Mouse (Mus musculus): Measurements from ENCODE around the gene Cd200r2. TPM values are rescaled to one million over a fixed set of nuclear protein-coding genes. Genes with fewer than 3 reads are reported as not detected.

The Cd200r2 gene
- polyA plus RNA-seq, 1 experiment from 2014 or later = 0.06 TPM

Other genes starting within 250 kb of the Cd200r2 start
- gene Nepro, start 142.8 kb upstream of the Cd200r2 start, polyA plus RNA-seq (2015; fragmentation: Nextera tagmentation; extraction: Ambion mirVana) = 2.0 and 2.5 TPM in 2 replicates
- 15.3 and 16.4 TPM in 2 replicates for gene Gtpbp8, start 120.7 kb upstream of the Cd200r2 start, polyA plus RNA-seq (2015; fragmentation: Nextera tagmentation; extraction: Ambion mirVana)
- gene Cd200r1, start 101.4 kb upstream of the Cd200r2 start, polyA plus RNA-seq (2015; fragmentation: Nextera tagmentation; extraction: Ambion mirVana) = 3.6 and 3.8 TPM in 2 replicates
- gene Cd200r4, start 55.4 kb upstream of the Cd200r2 start, polyA plus RNA-seq (2015; fragmentation: Nextera tagmentation; extraction: Ambion mirVana) = 0.30 and 0.35 TPM in 2 replicates
- gene Cd200r3, start 76.6 kb downstream of the Cd200r2 start, polyA plus RNA-seq (2015; fragmentation: Nextera tagmentation; extraction: Ambion mirVana) = 0.98 and 1.3 TPM in 2 replicates
- gene Ccdc80, start 226.3 kb downstream of the Cd200r2 start, polyA plus RNA-seq (2015; fragmentation: Nextera tagmentation; extraction: Ambion mirVana) = 10.4 and 11.8 TPM in 2 replicates